Mouse (Mus musculus) lung, embryonic 16.5 days (tissue): ENCODE data around the gene Syt14. TPM values are rescaled to one million over a fixed set of nuclear protein-coding genes. Genes with fewer than 3 reads are reported as not detected.

Experiments used
- ATAC-seq: fragments of 200-750 bp; cut with Nextera tagmentation; 2 replicates; pipeline ENCODE4 v1.8.0; 2017; ENCODE audit warnings: low read depth, mild to moderate bottlenecking, moderate library complexity
- H3K27ac ChIP-seq: fragments of 300-500 bp; sonication (generic); 2 replicates; pipeline ENCODE4 v1.5.1; 2014; ENCODE audit warnings: mild to moderate bottlenecking, control low read depth, low read length
- H3K27me3 ChIP-seq: fragments of 300-500 bp; sonication (generic); 2 replicates; pipeline ENCODE4 v1.6.1; 2014; ENCODE audit warnings: low read depth, low read length, mixed read lengths; ENCODE audit not compliant: control insufficient read depth, insufficient read depth
- H3K36me3 ChIP-seq: fragments of 300-500 bp; sonication (generic); 2 replicates; pipeline ENCODE4 v1.6.1; 2014; ENCODE audit warnings: low read length; ENCODE audit not compliant: control insufficient read depth, insufficient read depth
- H3K4me1 ChIP-seq: fragments of 300-500 bp; sonication (generic); replicated peaks from 2 replicates; pipeline ENCODE4 v1.6.1; 2014; ENCODE audit warnings: low read length, mixed read lengths; ENCODE audit not compliant: control insufficient read depth, insufficient read depth
- H3K4me2 ChIP-seq: fragments of 300-500 bp; sonication (generic); 2 replicates; pipeline ENCODE4 v1.6.1; 2014; ENCODE audit warnings: low read depth, low read length, control low read depth
- H3K4me3 ChIP-seq: fragments of 300-500 bp; sonication (generic); 2 replicates; pipeline ENCODE4 v1.5.1; 2014; ENCODE audit warnings: mild to moderate bottlenecking, low read length, control low read depth
- H3K9ac ChIP-seq: fragments of 300-500 bp; sonication (generic); 2 replicates; pipeline ENCODE4 v1.6.1; 2014; ENCODE audit warnings: low read length, control low read depth
- H3K9me3 ChIP-seq: fragments of 300-500 bp; sonication (generic); 2 replicates; pipeline ENCODE4 v1.6.1; 2016; ENCODE audit warnings: low read length; ENCODE audit not compliant: control insufficient read depth
- whole genome bisulfite sequencing: fragments of 180-500 bp; shearing (Covaris S2); extraction: QIAGEN DNeasy Blood & Tissue Kit; methylation state at CpG from one replicate; pipeline ENCODE4 v1.1.7; 2014; 5-methylcytosine and 5-hydroxymethylcytosine counted together
- polyA plus RNA-seq: library from polyadenylated mRNA; unstranded; fragments of >200 nt; fragmentation: Nextera tagmentation; extraction: Ambion mirVana; gene quantifications from 2 replicates; pipeline ENCODE4 v1.2.1, GENCODE M21; 2015

Gene Syt14
- polyA plus RNA-seq, 1 experiment from 2014 or later, result 0.70 TPM

GRCm38 (mm10) chr1:192853429-192853828 is 182.1 kb downstream of the Syt14 start:
- H3K27ac ChIP-seq, result no peak overlapping the region
- peaks cover 11% of the 10 kb centered on the region for H3K36me3 ChIP-seq
- H3K4me2 ChIP-seq, result peak overlapping the region; percentile 87
- no peak overlapping the region for H3K9ac ChIP-seq
- WGBS, result 51% methylated on average over 2 of the region's 2 CpGs
- peaks cover 3% of the 10 kb centered on the region; the same call in 1 of the 2 replicates for H3K27me3 ChIP-seq
- peaks cover 47% of the 10 kb centered on the region for H3K4me1 ChIP-seq
- H3K9me3 ChIP-seq, result no peaks in the 10 kb centered on the region
- ATAC-seq, result no peak
- peak overlapping the region; percentile 82 for H3K4me3 ChIP-seq

- ATAC-seq, result no peak
- H3K9ac ChIP-seq, result no peak overlapping the region; the same call in 1 of the 2 replicates
Measured at GRCm38 (mm10) chr1:192852047-192852446, 183.5 kb downstream of the Syt14 start.

GRCm38 (mm10) chr1:192851640-192852039 is 183.9 kb downstream of the Syt14 start:
- peak overlapping the region; percentile 65 for H3K27ac ChIP-seq
- no peaks in the 10 kb centered on the region for H3K27me3 ChIP-seq
- H3K36me3 ChIP-seq, result peaks cover 21% of the 10 kb centered on the region
- H3K4me1 ChIP-seq, result peaks cover 47% of the 10 kb centered on the region
- H3K4me2 ChIP-seq, result peak overlapping the region; percentile 35
- 13% methylated on average over 6 of the region's 6 CpGs for WGBS
- peak; percentile 49 for ATAC-seq
- no peak overlapping the region; the same call in 1 of the 2 replicates for H3K9ac ChIP-seq
- H3K9me3 ChIP-seq, result no peaks in the 10 kb centered on the region
- peak overlapping the region; percentile 8; the same call in 1 of the 2 replicates for H3K4me3 ChIP-seq

More at GRCm38 (mm10) chr1:192852047-192852446, 183.5 kb downstream of the Syt14 start:
- no peaks in the 10 kb centered on the region for H3K9me3 ChIP-seq
- peaks cover 18% of the 10 kb centered on the region for H3K36me3 ChIP-seq
- H3K4me2 ChIP-seq, result peak overlapping the region; percentile 35
- no peaks in the 10 kb centered on the region for H3K27me3 ChIP-seq
- H3K4me1 ChIP-seq, result peaks cover 47% of the 10 kb centered on the region
- H3K4me3 ChIP-seq, result peak overlapping the region; percentile 8; the same call in 1 of the 2 replicates
- H3K27ac ChIP-seq, result peak overlapping the region; percentile 65

DNA sequence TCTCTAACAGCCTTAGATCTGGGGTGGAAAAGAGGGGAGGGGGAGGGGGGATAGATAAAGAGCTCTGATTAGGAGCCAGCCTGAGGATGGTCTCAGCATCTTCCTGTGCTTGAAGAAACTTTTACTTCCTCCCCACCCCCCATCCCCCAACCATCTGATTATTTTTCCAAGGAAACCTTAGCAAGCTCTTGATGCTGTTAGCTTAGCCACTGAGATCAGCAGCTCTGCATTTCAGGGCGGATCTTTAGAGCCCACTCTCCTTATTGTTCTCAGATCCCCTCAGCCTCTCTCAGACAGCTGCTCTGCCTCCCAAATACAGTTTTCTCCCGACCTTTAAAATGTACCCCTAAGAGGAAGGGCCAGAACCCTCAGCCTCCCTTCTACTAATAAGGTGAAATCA is 184.4 kb downstream of the Syt14 start:
- Histone ChIP-seq H3K36me3 (peaks cover 21% of the 10 kb centered on the region), H3K27ac (peak overlapping the region; percentile 65), H3K27me3 (no peaks in the 10 kb centered on the region), H3K4me3 (no peak overlapping the region), H3K4me2 (peak overlapping the region; percentile 32), H3K4me1 (peaks cover 43% of the 10 kb centered on the region), H3K9me3 (no peaks in the 10 kb centered on the region), H3K9ac (no peak overlapping the region)
- 10% methylated on average over 2 of the region's 2 CpGs for WGBS
- no peak for ATAC-seq

GRCm38 (mm10) chr1:192849616-192850015 is 186.0 kb downstream of the Syt14 start:
- H3K36me3 ChIP-seq, result peaks cover 21% of the 10 kb centered on the region
- H3K9me3 ChIP-seq, result no peaks in the 10 kb centered on the region
- WGBS, result 34% methylated on average over 5 of the region's 5 CpGs

GRCm38 (mm10) chr1:192847254-192847653 is 188.3 kb downstream of the Syt14 start:
- Histone ChIP-seq H3K36me3 (peaks cover 24% of the 10 kb centered on the region), H3K4me1 (peaks cover 22% of the 10 kb centered on the region), H3K27me3 (no peaks in the 10 kb centered on the region), H3K9me3 (no peaks in the 10 kb centered on the region), H3K4me2 (no peak overlapping the region), H3K27ac (no peak overlapping the region), H3K9ac (no peak overlapping the region), H3K4me3 (no peak overlapping the region)
- ATAC-seq, result no peak
- WGBS, result 69% methylated on average over 3 of the region's 3 CpGs

More at GRCm38 (mm10) chr1:192849616-192850015, 186.0 kb downstream of the Syt14 start:
- no peak overlapping the region for H3K4me2 ChIP-seq
- peaks cover 40% of the 10 kb centered on the region for H3K4me1 ChIP-seq
- peak; percentile 48 for ATAC-seq
- H3K9ac ChIP-seq, result no peak overlapping the region
- H3K4me3 ChIP-seq, result no peak overlapping the region
- no peak overlapping the region for H3K27ac ChIP-seq
- no peaks in the 10 kb centered on the region for H3K27me3 ChIP-seq

Other genes with a start within 250 kb of the Syt14 start
- 6.1 and 9.4 TPM in 2 replicates for gene Sertad4, start 180.0 kb downstream of the Syt14 start, polyA plus RNA-seq
- 8.6 and 8.8 TPM in 2 replicates for gene Diexf, start 94.5 kb upstream of the Syt14 start, polyA plus RNA-seq
- 18.3 TPM in 2 replicates for gene Irf6, start 117.3 kb upstream of the Syt14 start, polyA plus RNA-seq
- 12.9 and 13.5 TPM in 2 replicates for gene A130010J15Rik, start 132.3 kb upstream of the Syt14 start, polyA plus RNA-seq
- gene Traf3ip3, start 165.9 kb upstream of the Syt14 start, polyA plus RNA-seq, result 3.2 and 5.5 TPM in 2 replicates
- gene Lamb3, start 171.9 kb upstream of the Syt14 start, polyA plus RNA-seq, result 54.5 and 60.9 TPM in 2 replicates
- 64.3 and 86.1 TPM in 2 replicates for gene Hsd11b1, start 228.3 kb upstream of the Syt14 start, polyA plus RNA-seq
- 263 and 312 TPM in 2 replicates for gene G0s2, start 237.4 kb upstream of the Syt14 start, polyA plus RNA-seq